Mouse (Mus musculus): ENCODE measurements at regions not wholly inside any gene's neighbourhood (a gene's known extent, or its start where the extent isn't known, plus 50 kb on each side); places are given as distances from the start of the nearest gene placed in this dataset.

DNA sequence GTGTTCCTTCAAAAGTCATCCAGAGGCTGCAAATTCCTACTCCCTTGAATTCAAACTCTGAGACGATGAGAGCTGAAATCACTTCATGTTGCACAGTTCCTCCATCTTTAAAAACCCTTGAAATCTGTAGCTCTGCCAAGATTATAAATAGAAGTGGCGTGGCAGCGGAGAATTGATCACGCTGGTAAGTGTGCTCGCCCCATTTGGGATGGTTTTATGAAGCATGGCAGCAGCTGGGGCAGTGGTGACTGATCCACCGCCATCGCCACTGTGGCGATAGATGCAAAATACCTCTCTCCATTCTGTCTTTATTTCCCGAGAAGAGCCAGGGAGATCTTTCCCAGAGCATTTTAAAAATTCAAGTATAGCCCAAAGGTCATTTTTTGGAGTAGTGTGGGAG lies 179.8 kb upstream of the Tank start:
- no peak for TF ChIP-seq EP300 (IDR thresholded peaks at IDR 0.05; ENCODE audit: low read depth)
- TF ChIP-seq CTCF (IDR thresholded peaks at IDR 0.05; ENCODE audit: low read depth), result no peak
- Histone ChIP-seq H3K9ac (replicated peaks) (no peak overlapping the region), H3K9me3 (ENCODE audit: low read length) (no peaks in the 10 kb centered on the region), H3K4me1 (ENCODE audit: insufficient read depth) (peaks cover 3% of the 10 kb centered on the region; the same call in 1 of the 2 replicates), H3K27ac (ENCODE audit: low read depth) (no peak overlapping the region), H3K4me2 (ENCODE audit: low read depth, low read length) (no peak overlapping the region), H3K4me3 (ENCODE audit: low read depth, low read length) (no peak overlapping the region), H3K36me3 (replicated peaks; ENCODE audit: insufficient read depth, low read length) (no peaks in the 10 kb centered on the region), H3K27me3 (ENCODE audit: insufficient read depth, low read length) (no peaks in the 10 kb centered on the region)
- 82% methylated on average over 9 of the region's 9 CpGs for WGBS (ENCODE audit: insufficient replicate concordance)
- DNase-seq (no peak), ATAC-seq (no peak)

DNA sequence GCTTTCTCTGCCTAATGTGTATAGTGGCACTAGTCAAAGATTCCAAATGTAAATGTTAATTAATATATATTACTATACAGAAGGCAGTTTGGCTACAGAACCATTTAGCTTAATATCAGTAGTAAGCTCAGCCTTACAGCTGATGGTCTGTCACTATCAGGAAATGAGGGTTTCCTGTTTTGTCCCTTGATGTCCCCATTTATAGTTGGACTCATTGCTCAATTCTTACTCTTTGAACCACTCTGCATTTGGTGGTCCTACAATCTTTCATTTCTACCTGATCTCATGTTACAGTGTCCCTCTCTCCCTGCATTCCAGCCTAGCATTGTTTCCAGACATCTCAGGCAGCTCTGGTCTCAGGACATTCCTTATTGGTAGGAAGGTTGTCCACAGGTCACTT lies 188.8 kb upstream of the Tank start:
- Histone ChIP-seq H3K27ac (ENCODE audit: low read depth) (no peak overlapping the region), H3K36me3 (replicated peaks; ENCODE audit: insufficient read depth, low read length) (no peaks in the 10 kb centered on the region), H3K27me3 (ENCODE audit: insufficient read depth, low read length) (no peaks in the 10 kb centered on the region), H3K4me3 (ENCODE audit: low read depth, low read length) (no peak overlapping the region), H3K9me3 (ENCODE audit: low read length) (no peaks in the 10 kb centered on the region), H3K9ac (replicated peaks) (no peak overlapping the region), H3K4me2 (ENCODE audit: low read depth, low read length) (no peak overlapping the region), H3K4me1 (ENCODE audit: insufficient read depth) (no peaks in the 10 kb centered on the region)
- no peak for DNase-seq
- TF ChIP-seq CTCF (IDR thresholded peaks at IDR 0.05; ENCODE audit: low read depth), result no peak
- no peak for TF ChIP-seq EP300 (IDR thresholded peaks at IDR 0.05; ENCODE audit: low read depth)
- no peak for ATAC-seq

DNA sequence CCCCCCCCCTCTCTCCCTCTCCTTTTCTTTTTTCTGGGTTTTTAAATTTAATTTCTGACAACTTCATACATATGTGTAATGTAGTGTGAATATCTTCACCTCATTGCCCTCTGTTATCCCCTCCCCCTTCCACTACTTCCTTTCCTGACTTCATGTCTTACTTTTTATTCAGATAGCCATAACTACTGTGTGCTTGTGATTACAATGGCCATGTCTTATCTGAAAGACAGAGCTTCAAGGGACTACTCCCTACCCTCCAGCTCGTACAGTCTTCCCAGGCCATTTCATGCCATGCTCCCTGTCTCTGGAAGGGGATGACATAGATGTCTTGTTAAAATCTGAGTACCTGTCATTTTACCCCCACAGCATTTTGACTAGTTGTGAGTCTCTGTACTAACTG lies 189.2 kb upstream of the Tank start:
- Histone ChIP-seq H3K9me3 (ENCODE audit: low read length) (no peaks in the 10 kb centered on the region), H3K4me1 (ENCODE audit: insufficient read depth) (no peaks in the 10 kb centered on the region), H3K27ac (ENCODE audit: low read depth) (no peak overlapping the region), H3K4me2 (ENCODE audit: low read depth, low read length) (no peak overlapping the region), H3K36me3 (replicated peaks; ENCODE audit: insufficient read depth, low read length) (no peaks in the 10 kb centered on the region), H3K9ac (replicated peaks) (no peak overlapping the region), H3K4me3 (ENCODE audit: low read depth, low read length) (no peak overlapping the region), H3K27me3 (ENCODE audit: insufficient read depth, low read length) (no peaks in the 10 kb centered on the region)
- 24% methylated on average over 1 of the region's 1 CpGs for WGBS (ENCODE audit: insufficient replicate concordance)
- ATAC-seq (no peak), DNase-seq (no peak)
- TF ChIP-seq CTCF (IDR thresholded peaks at IDR 0.05; ENCODE audit: low read depth), result no peak
- TF ChIP-seq EP300 (IDR thresholded peaks at IDR 0.05; ENCODE audit: low read depth), result no peak

GRCm38 (mm10) chr2:61387561-61387960 lies 190.8 kb upstream of the Tank start:
- H3K4me3 ChIP-seq (ENCODE audit: low read depth, low read length), result no peak overlapping the region
- DNase-seq (no peak), ATAC-seq (no peak)
- TF ChIP-seq EP300 (IDR thresholded peaks at IDR 0.05; ENCODE audit: low read depth), result no peak
- TF ChIP-seq CTCF (IDR thresholded peaks at IDR 0.05; ENCODE audit: low read depth), result no peak
- no peaks in the 10 kb centered on the region for H3K36me3 ChIP-seq (replicated peaks; ENCODE audit: insufficient read depth, low read length)
- no peaks in the 10 kb centered on the region for H3K4me1 ChIP-seq (ENCODE audit: insufficient read depth)
- no peaks in the 10 kb centered on the region for H3K27me3 ChIP-seq (ENCODE audit: insufficient read depth, low read length)
- no peak overlapping the region for H3K4me2 ChIP-seq (ENCODE audit: low read depth, low read length)
- H3K27ac ChIP-seq (ENCODE audit: low read depth), result no peak overlapping the region
- no peak overlapping the region for H3K9ac ChIP-seq (replicated peaks)
- H3K9me3 ChIP-seq (ENCODE audit: low read length), result no peaks in the 10 kb centered on the region
- WGBS (ENCODE audit: insufficient replicate concordance), result 62% methylated on average over 5 of the region's 5 CpGs

DNA sequence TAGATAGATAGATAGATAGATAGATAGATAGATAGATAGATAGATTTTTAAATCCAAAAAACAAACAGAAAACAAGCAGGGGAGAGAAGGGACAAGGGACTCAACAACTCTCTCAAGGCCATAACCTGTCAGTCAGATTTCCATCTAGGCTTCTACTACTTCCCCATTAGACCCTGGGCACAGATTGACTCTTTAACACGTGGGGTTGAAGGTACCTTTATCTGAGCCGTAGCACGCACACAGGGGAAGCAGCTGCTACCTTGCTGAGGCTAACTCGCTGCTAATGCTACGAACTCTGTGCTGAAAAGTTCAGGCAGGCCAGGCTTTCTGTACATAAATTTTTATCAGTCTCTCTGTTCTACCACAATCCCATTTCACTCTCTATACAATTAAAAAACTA lies 191.4 kb upstream of the Tank start:
- Histone ChIP-seq H3K4me1 (ENCODE audit: insufficient read depth) (no peaks in the 10 kb centered on the region), H3K9me3 (ENCODE audit: low read length) (no peaks in the 10 kb centered on the region), H3K36me3 (replicated peaks; ENCODE audit: insufficient read depth, low read length) (no peaks in the 10 kb centered on the region), H3K27me3 (ENCODE audit: insufficient read depth, low read length) (no peaks in the 10 kb centered on the region), H3K27ac (ENCODE audit: low read depth) (no peak overlapping the region), H3K4me3 (ENCODE audit: low read depth, low read length) (no peak overlapping the region), H3K9ac (replicated peaks) (no peak overlapping the region), H3K4me2 (ENCODE audit: low read depth, low read length) (no peak overlapping the region)
- ATAC-seq, result no peak
- TF ChIP-seq CTCF (IDR thresholded peaks at IDR 0.05; ENCODE audit: low read depth) (no peak), EP300 (IDR thresholded peaks at IDR 0.05; ENCODE audit: low read depth) (no peak)
- WGBS (ENCODE audit: insufficient replicate concordance), result 45% methylated on average over 5 of the region's 5 CpGs
- DNase-seq, result no peak

- no peaks in the 10 kb centered on the region for H3K9me3 ChIP-seq (ENCODE audit: low read length)
- H3K4me1 ChIP-seq (ENCODE audit: insufficient read depth), result no peaks in the 10 kb centered on the region
- no peaks in the 10 kb centered on the region for H3K36me3 ChIP-seq (replicated peaks; ENCODE audit: insufficient read depth, low read length)
- ATAC-seq, result no peak
- no peak for TF ChIP-seq CTCF (IDR thresholded peaks at IDR 0.05; ENCODE audit: low read depth)
- H3K9ac ChIP-seq (replicated peaks), result no peak overlapping the region
- H3K27me3 ChIP-seq (ENCODE audit: insufficient read depth, low read length), result no peaks in the 10 kb centered on the region
- no peak overlapping the region for H3K4me3 ChIP-seq (ENCODE audit: low read depth, low read length)
- no peak overlapping the region for H3K4me2 ChIP-seq (ENCODE audit: low read depth, low read length)
- H3K27ac ChIP-seq (ENCODE audit: low read depth), result no peak overlapping the region
- no peak for DNase-seq
- 66% methylated on average over 6 of the region's 6 CpGs for WGBS (ENCODE audit: insufficient replicate concordance)
These were observed 193.9 kb upstream of the Tank start for GRCm38 (mm10) chr2:61384467-61384866.

GRCm38 (mm10) chr2:61383744-61384295 lies 194.6 kb upstream of the Tank start:
- Histone ChIP-seq H3K4me3 (ENCODE audit: low read depth, low read length) (no peak overlapping the region), H3K27ac (ENCODE audit: low read depth) (no peak overlapping the region), H3K36me3 (replicated peaks; ENCODE audit: insufficient read depth, low read length) (no peaks in the 10 kb centered on the region), H3K9me3 (ENCODE audit: low read length) (no peaks in the 10 kb centered on the region), H3K4me2 (ENCODE audit: low read depth, low read length) (no peak overlapping the region), H3K9ac (replicated peaks) (no peak overlapping the region), H3K4me1 (ENCODE audit: insufficient read depth) (no peaks in the 10 kb centered on the region), H3K27me3 (ENCODE audit: insufficient read depth, low read length) (no peaks in the 10 kb centered on the region)
- TF ChIP-seq EP300 (IDR thresholded peaks at IDR 0.05; ENCODE audit: low read depth) (no peak), CTCF (IDR thresholded peaks at IDR 0.05; ENCODE audit: low read depth) (no peak)
- WGBS (ENCODE audit: insufficient replicate concordance), result 80% methylated on average over 1 of the region's 1 CpGs
- ATAC-seq (no peak), DNase-seq (no peak)
